Mouse (Mus musculus) granulocyte monocyte progenitor cell, adult 5-6 weeks (primary cell): ENCODE results near the gene Sh3gl2. TPM values are rescaled to one million over a fixed set of nuclear protein-coding genes. Genes with fewer than 3 reads are reported as not detected.

Experiments used
- ATAC-seq: replicated peaks from 2 replicates; pipeline ENCODE4 v1.8.0; 2016; ENCODE audit warnings: mild to moderate bottlenecking, moderate TSS enrichment, inconsistent platforms; ENCODE audit not compliant: poor library complexity, severe bottlenecking
- total RNA-seq, 2 experiments: library from RNA; stranded (forward) in 1 of 2; stranded (reverse) in 1 of 2; fragments of 200-712, 200-1000 nt in 1 of 2; fragments of >200 nt in 1 of 2; fragmentation: Nextera tagmentation in 1 of 2; gene quantifications; 2 replicates each; pipeline ENCODE4 v1.2.3; 2014 to 2017

Gene Sh3gl2
- total RNA-seq, 2 experiments from 2014 or later, result not detected

DNA sequence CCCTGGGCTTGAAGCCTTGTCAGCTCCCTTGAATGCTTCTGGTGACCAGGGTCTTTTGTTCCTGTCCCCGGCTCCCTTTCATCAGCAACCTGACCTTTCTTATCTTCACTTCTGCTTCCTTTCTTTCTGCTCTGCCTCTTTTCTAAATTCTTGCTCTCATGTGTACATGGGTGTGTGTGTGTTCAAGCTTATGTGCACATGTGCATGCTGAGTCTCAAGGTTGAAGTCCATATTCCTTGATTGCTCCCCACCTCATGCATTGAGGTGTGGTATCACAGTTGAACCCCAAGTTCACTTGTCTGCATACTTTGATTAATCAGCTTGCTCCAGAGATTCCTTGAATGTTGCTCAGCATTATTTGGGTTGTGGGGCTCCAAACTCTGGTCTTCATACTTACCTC is 85.1 kb downstream of the Sh3gl2 start:
- no peak for ATAC-seq

DNA sequence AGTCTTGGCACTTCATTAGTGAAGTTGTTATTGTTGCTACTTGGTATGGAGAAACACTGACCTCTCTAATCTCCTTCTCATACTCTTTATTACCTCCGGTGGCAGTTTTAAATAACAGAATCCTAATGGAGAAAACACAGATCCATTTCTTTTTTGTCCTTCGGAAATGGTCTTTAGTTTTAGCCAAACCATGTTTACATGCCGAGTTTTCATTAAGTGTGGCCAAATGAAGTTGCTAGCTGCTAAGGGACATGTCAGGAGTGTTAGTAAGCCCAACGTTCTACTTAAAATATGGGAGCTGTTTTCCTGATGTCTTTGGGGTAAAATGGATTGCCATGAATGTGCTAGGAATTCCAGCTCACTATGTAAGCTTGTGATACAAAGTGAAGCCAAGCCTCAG is 86.4 kb downstream of the Sh3gl2 start:
- ATAC-seq, result no peak

DNA sequence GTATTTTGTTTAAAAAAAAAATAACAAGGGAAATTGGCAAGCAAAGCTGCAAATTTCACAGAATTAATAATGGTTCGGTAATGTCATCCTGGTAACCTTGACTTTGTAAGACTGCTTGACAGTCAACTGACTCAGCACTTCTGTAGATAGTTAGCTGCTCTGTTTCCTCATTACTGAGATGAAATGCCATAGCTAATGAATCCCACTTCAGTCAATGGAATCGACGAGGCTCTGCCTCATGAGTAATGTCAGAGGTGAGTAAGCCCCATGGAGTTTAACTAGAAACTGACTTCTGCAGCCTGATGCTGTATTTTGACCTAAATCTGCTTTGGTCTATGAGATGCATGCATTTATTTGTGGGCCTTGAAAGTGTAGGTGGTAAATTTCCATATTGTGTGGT is 88.4 kb downstream of the Sh3gl2 start:
- ATAC-seq, result no peak

DNA sequence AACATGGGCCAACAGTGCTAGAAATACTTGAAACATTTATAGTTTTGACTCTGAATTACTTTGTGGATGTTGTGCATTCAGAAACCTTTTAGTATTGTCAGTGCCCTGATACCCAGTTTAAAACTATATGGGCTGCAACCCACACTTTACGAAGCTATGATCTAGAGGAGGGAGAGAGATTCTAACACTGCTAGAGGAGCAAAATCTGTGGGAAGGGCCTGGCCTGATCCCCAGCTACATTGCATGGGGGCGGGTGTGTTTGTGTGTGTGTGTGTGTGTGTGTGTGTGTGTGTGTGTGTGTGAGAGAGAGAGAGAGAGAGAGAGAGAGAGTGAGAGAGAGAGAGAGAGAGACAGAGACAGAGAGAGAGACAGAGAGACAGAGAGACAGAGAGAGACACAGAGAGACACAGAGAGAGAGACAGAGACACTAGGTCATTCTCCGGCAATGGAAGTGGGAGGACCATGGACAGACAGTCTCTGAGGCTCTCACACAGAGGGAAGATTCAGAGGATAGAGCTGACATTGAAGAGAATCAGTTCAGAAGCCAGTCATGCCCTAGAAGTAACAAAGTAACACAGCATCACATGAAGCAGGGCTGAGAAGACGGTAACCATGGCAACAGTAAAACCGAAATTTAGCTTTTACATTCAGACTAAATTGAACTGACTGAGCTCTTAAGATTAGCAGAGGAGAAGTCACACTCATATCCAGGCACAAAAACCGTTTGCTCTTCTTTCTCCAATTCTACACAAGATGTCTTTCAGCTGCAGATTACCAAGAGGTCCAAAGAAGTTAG is 95.9 kb downstream of the Sh3gl2 start:
- no peak for ATAC-seq

DNA sequence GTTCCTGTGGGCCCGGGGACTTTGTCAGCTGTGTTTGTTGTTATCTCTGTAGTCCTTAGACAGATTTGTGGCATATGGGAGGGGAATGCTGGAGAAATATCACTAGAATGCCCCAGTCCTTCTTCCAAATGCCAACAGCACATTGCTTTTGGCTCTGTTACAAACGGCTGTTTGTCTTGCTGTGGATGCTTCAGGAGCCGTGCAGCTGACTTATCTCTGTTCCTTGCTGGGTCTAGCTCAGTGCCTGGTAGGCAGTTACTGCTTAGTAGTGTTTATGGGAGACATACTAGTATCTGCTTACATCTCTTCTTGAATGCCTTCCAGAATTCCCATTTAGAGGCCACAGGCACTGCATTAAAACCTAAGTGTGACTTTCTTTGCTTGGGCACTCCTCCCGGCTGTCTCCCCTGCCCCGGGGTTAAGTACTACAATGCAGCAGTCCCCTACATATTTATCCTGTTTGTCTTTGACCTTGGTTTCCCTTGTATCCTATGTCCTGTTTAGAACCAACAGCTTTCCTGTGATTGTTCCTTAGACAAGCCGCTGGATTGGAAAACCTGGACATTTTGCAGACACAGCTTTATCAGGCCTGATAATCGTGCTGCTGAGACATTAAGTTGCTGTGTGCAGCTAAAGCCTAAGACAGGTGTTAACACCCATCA is 101.1 kb downstream of the Sh3gl2 start:
- no peak for ATAC-seq

DNA sequence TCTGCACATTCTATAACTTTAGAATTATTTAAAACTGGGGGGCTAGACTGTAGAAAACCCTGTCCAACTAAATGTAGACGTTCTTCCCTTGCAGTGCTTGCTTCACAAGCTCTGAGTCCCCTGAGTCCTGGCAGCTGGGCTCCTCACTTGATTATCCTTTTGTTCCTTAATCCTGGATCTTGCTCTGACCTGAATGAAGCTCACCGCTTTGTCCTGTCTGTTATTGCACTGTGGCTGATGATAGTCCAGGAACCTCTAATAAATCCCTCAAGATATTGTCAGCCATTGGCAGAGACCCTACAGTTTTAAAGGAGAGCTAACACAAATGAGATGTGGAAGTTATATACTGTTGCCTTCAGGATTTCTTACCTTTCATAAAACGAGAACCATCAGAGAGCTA is 114.2 kb downstream of the Sh3gl2 start:
- no peak for ATAC-seq

DNA sequence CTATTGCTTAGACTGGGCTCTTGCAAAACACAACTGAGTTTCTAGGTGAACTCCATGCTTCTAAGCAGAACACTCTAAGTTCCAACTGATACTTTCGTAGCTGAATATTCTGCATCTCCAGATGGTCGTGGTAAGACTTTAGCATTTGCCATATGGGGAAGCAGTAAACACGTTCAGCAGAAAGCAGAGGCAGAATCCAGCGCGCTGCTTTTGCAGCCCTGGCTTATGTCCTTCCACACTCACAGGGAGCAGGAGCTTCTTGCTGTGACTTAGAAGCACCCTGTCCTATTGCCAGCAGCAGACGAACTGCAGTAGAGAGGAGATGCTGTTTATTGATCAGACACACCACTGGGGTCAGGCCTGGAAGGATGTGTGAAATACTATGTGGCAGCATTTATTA is 120.5 kb downstream of the Sh3gl2 start:
- ATAC-seq, result no peak

DNA sequence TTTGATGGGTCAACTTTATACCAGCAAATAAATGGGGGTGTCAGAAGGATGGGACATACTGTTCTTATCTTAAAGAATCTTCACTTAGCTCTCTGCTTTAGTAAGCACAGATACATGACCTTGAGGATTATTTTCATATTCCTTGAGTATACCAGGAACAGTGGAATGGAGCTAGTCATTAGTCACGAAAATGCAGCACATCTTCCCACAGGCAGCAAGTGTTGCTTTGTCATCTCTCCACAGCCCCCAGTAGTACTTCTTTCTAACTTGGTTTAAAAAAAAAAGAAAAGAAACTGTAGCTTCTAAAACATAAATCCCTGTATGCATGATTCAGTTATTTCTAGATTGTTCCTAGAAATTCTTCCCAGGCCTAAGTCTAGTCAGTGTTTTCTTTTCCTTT is 121.1 kb downstream of the Sh3gl2 start:
- ATAC-seq, result no peak

DNA sequence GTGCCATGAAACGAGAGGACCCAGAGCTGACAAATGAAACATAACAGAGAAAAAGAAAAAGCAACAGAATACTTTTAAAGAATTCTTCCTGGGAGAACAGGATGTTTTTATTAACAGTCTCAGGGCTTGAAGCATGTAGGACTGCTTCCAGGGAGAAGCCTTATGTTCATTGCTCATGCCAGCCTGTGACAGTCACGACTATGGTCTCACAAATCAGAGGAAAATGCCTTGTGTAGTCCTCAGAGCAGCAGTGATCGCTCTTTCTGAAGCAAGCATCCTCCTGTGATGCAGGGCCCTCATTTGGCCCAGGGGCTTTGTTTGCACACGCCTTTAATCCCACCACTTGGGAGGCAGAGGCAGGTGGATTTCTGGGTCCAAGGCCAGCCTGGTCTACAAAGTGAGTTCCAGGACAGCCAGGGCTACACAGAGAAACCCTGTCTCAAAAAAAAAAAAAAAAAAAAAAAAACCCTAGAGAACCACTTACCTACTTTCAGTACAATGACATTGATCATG is 129.8 kb downstream of the Sh3gl2 start:
- no peak for ATAC-seq

DNA sequence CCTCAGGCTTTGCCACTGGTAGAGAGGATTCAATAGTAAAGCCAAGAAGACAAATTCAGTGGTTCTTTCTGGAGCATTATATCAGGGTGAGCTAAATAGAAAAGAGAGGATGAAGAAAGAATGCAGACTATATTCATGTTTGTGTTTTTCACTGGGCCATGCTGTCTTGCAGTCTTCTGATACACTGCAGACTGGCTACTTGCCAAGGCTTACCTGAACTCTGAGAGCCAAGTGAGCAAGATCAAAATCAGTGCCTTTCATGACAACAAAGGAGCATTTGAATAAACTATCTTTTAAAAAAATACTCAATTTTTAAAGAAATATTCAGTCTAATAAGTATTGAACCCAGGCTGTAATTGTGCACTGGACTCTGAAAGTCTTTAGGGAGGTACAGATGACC is 131.4 kb downstream of the Sh3gl2 start:
- no peak for ATAC-seq

DNA sequence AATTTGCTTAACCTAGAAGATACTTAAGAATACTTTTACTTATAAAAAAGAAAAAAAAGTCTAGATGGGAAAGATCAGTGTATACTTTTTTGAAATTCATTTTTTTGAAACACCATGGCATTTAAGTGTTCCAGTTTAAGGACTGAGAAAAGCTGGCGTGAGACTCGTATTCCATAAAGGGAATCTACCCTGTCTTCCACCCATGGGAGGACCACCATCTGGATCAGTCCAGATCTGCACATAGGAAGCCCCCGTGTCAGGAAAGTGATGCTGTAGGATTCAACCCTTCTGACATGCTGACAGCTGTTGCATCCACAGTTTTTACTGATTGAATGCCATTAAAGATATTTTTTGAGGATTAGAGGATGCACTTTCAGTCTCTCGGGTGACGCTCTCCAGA is 134.2 kb downstream of the Sh3gl2 start:
- no peak for ATAC-seq

DNA sequence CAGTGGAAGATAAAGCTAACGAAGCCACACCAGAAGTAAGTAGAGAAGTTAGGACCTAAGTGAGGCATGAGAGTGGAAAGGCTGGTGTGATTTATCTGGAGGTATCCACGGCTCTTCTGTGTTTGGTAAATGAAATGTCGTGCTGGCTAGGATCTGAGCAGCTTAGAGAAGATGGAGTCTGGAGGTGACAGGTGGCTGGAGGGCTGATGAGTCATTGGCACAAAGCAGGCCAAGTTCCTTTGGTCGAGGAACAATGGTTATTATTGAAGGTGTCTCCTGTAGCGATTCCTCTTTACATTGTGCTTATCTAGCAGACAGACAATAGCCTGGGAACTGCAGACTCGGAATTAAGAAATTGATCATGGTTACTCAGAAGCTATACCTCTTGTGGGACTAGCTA is 135.8 kb downstream of the Sh3gl2 start:
- ATAC-seq, result no peak

DNA sequence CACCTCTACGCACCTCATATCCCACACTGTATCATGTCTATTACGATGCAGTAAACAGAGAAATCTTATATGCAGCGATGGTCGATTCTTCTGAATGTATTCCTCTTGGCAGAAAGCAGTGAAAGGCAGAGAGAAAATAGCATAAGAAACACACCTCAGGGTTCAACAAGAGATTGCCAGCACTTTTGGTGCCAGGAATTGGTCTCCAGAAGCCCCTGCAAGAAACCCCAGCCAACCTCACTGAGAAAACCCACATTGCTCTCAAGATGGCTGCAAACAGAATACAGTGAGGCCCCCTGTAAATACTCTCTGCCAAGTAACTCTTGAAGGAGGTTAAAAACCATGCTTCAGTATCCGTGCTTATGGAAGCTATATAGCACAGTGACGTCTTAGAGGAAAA is 141.0 kb downstream of the Sh3gl2 start:
- ATAC-seq, result no peak

DNA sequence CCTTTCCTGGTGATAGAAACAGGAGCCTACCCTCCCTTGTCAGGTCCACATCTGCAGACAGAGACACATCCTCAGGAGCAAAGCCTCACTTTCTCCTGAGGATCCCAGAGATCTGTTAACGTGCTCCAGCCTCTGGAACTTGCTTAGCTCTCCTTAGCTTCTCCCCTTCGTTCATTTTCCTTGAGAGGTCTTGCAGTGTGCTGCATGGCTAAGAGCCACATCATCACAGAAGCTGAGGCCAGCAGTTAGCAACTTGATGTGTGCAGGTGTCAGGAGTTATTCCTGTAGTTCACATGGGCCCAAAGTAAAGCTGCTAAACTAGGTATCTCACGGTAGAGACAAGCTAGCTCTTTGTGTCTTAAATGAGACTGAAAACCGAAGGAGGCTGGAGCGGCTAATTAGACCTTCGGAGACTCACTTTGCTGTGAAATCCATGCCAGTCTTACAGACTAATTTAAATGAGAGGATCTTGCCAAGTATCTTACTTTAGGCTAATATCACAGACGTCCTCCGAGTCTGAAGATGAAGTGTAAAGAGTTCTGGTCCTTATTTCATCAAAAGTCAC is 143.2 kb downstream of the Sh3gl2 start:
- no peak for ATAC-seq

DNA sequence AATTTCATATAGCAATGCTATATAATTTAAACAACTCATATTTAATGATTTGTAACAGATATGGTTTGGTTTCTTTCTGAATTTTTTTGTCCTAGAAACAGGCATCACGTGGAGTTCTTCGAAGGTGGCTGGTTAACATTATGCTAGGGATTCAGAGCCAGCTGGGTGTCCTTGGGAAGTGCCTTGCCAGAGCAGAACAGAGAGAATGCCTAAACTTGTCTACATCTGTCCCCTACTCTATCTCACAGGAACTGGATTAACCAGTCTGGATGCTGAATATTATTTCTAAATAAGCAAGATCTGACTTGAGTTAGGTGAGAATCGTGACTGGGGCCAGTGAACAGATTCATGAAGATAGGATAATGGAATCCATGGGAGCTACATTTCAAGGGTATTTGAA is 157.7 kb downstream of the Sh3gl2 start:
- ATAC-seq, result no peak

DNA sequence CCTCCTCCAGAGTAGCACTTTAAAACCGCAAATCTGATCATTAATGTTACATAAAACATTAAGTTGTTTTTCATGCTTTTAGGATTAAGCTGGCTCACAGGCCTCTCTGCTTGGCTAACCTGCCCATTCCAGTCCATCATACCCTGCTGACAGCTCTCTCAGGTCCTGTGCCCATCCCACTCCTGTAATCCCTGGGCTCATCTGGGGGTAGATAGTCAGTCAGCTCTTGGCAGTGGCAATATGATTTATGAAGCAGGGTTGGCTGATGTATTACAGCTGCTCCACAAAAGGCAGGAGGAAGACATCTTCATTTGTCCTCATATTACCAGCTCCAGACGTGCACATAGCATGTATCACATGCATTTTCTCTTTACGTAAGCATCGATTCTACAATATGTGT is 158.3 kb downstream of the Sh3gl2 start:
- no peak for ATAC-seq

DNA sequence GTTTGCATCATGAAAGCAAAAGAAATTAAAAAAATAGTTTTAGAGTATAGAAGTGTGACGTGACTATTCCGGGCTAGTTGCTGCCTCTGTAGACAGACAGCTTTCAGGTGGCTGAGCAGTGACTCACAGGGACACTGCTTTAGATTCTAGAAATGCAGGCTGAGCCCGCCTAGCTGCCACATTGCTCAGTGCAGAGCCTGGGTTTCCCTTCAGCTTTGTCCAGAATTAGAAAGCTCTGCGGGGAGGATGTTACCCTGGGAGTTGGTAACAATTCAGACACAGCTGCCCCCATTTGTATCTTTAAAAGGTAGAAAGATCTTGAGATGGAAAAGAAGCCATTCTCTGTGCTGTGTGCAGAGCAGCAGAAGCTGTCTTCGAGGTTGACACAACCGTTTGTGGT is 166.1 kb downstream of the Sh3gl2 start:
- ATAC-seq, result no peak

DNA sequence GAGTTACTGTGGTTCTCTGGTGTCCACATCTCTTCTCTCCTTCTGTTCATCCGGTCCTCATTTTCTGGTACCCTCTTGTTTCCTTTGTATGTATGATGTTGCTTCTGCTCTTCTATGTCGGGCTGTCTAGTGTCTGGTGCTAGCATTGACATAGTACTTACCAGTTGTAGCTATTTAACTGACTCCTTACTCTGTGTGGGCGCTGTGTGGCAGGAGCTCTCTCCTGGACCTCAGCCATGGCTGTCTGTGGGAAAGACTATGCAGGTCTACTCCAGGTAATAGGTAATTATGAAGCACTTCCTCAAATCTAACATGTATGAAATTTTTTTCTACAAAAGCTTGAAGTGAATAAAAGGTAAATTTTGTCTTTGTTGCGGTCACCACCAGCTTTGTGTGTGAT is 169.9 kb downstream of the Sh3gl2 start:
- ATAC-seq, result no peak

DNA sequence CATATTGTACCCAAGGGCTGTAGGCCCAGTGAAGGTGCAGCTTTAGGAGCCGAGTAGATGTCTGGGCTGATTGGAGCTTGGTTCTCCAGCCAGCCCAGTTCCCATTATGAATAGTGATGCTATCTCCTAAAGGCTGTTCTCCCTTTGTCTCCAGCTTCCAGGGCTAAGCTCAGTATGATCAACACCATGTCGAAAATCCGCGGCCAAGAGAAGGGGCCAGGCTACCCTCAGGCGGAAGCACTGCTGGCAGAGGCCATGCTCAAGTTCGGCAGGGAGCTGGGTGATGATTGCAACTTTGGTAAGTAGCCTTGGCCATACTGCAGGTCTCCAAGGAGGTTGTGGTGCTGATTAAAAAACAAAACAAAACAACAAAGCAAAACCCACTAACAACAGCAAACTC is 171.3 kb downstream of the Sh3gl2 start:
- ATAC-seq, result no peak

DNA sequence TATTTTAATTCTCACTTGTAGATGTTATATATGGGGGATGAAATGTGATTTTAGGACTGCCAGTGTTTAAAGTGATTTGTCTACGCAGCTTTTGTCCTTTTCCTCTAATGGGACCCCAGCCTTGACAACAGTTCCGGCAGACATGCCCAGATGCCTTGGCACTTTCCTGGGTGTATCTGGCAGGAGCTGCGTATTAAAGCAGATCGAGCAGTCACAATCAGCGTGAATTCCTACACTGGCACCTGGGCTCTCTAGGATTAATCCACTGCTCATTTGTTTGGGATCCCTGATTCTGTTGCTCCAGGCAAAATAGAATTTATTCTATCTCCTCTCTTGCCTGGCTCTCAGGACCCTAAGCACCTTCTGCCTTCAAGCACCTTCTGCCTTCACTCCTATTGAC is 171.7 kb downstream of the Sh3gl2 start:
- ATAC-seq, result no peak

DNA sequence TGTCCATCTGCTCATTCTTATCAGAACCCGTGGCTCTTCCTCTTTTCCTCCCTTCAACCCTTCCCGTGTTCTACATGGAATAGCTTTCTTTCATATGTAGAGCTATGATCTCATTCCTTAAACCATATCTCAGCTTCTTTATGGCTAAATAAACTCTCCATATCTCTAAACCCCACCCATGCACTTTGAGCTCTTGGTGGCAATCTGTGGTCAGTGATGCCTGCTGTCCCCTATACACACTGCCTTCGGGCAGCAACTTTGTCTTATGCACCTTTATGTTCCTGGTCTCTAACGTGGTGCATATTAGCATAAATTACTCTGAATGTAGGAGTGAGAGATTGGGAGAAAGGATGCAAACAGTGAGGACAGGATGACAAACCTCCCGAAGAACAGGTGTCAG is 180.3 kb downstream of the Sh3gl2 start:
- ATAC-seq, result no peak

DNA sequence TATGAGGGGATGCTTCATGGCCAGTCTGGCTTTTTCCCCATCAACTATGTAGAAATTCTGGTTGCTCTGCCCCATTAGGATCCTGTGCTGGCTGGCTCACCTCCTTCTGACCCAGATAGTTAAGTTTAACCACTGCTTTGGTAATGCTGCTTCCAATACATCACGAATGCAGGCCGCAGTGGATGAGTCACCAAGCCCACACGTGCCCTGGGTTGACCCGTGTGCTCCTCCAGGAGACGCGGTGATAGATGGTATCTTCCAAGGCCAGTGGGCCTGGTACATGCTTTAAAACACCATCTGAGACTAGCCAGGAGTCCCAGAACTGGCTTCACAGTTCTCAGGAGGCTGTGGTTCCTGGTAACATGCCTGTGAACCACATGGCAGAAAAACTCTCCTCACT is 182.8 kb downstream of the Sh3gl2 start:
- no peak for ATAC-seq
